Mouse (Mus musculus) MEL (cell line): ENCODE measurements around the gene Ccdc105. TPM values are rescaled to one million over a fixed set of nuclear protein-coding genes. Genes with fewer than 3 reads are reported as not detected.

Experiments
- DNase-seq: peaks from one replicate; pipeline ENCODE4 v3.0.0; 2011; ENCODE audit warnings: low read depth, low spot score
- H3K27ac ChIP-seq: 2 replicates; pipeline ENCODE4 v1.5.1; 2012; ENCODE audit warnings: low read depth, mild to moderate bottlenecking, control low read depth, low read length, moderate library complexity; ENCODE audit not compliant: control insufficient read depth
- H3K27me3 ChIP-seq, 2 experiments: fragments of 150-350 bp in 1 of 2; sonication (generic) in 1 of 2; 2 replicates each; pipeline ENCODE4 v1.6.1; 2012; ENCODE audit warnings: low read length in 2 of 2, mild to moderate bottlenecking in 2 of 2, improper control_type of control experiment in 1 of 2, moderate library complexity in 1 of 2; ENCODE audit not compliant: insufficient read depth in 2 of 2, control insufficient read depth in 1 of 2
- H3K36me3 ChIP-seq, 2 experiments: 2 replicates each; pipeline ENCODE4 v1.6.1; 2012 to 2014; ENCODE audit warnings: low read length in 2 of 2, improper control_type of control experiment in 1 of 2, inconsistent platforms in 1 of 2, mild to moderate bottlenecking in 1 of 2; ENCODE audit not compliant: insufficient read depth in 2 of 2, control insufficient read depth in 1 of 2
- H3K4me1 ChIP-seq, 2 experiments: fragments of 150-350 bp in 1 of 2; sonication (generic) in 1 of 2; 2 replicates each; pipeline ENCODE4 v1.6.1; 2012; ENCODE audit warnings: low read length in 2 of 2, improper control_type of control experiment in 1 of 2, mild to moderate bottlenecking in 1 of 2; ENCODE audit not compliant: insufficient read depth in 2 of 2, control insufficient read depth in 1 of 2
- H3K4me3 ChIP-seq, 2 experiments: fragments of 150-350 bp in 1 of 2; sonication (generic) in 1 of 2; 2 replicates each; pipeline ENCODE4 v1.5.1; 2012; ENCODE audit warnings: low read depth in 2 of 2, low read length in 2 of 2, mild to moderate bottlenecking in 2 of 2, moderate library complexity in 2 of 2, control low read depth in 1 of 2, improper control_type of control experiment in 1 of 2; ENCODE audit not compliant: control insufficient read depth in 1 of 2, insufficient read depth in 1 of 2
- H3K79me2 ChIP-seq: 2 replicates; pipeline ENCODE4 v1.6.1; 2012; ENCODE audit warnings: mild to moderate bottlenecking, low read length, moderate library complexity; ENCODE audit not compliant: control insufficient read depth, poor library complexity, insufficient read depth
- H3K9ac ChIP-seq: 2 replicates; pipeline ENCODE4 v1.6.1; 2012; ENCODE audit warnings: low read depth, mild to moderate bottlenecking, control low read depth, low read length, moderate library complexity; ENCODE audit not compliant: control insufficient read depth, poor library complexity, severe bottlenecking
- H3K9me3 ChIP-seq: fragments of 150-350 bp; sonication (generic); replicated peaks from 2 replicates; pipeline ENCODE4 v1.6.1; 2012; ENCODE audit warnings: mild to moderate bottlenecking, low read length, improper control_type of control experiment, moderate library complexity; ENCODE audit not compliant: insufficient read depth
- BHLHE40 ChIP-seq: IDR thresholded peaks from 2 replicates; pipeline ENCODE4 v1.6.1; 2012; ENCODE audit warnings: low read depth, mild to moderate bottlenecking, inconsistent platforms, low read length, improper control_type of control experiment, borderline replicate concordance
- CHD2 ChIP-seq: IDR thresholded peaks from 2 replicates; pipeline ENCODE4 v1.6.1; 2011; ENCODE audit warnings: low read length, improper control_type of control experiment
- E2F4 ChIP-seq: IDR thresholded peaks from 2 replicates; pipeline ENCODE4 v1.6.1; 2011; ENCODE audit warnings: low read depth, low read length, improper control_type of control experiment, borderline replicate concordance
- ELF1 ChIP-seq: IDR thresholded peaks from 2 replicates; pipeline ENCODE4 v1.6.1; 2014; ENCODE audit warnings: low read depth, mild to moderate bottlenecking, inconsistent platforms, low read length, improper control_type of control experiment, moderate library complexity
- ETS1 ChIP-seq: IDR thresholded peaks from 2 replicates; pipeline ENCODE4 v1.6.1; 2012; ENCODE audit warnings: low read depth, mild to moderate bottlenecking, inconsistent platforms, low read length, improper control_type of control experiment, moderate library complexity
- GATA1 ChIP-seq: IDR thresholded peaks from 2 replicates; pipeline ENCODE4 v1.6.1; 2011; ENCODE audit warnings: low read depth, low read length, improper control_type of control experiment
- HCFC1 ChIP-seq: IDR thresholded peaks from 2 replicates; pipeline ENCODE4 v1.6.1; 2012; ENCODE audit warnings: low read depth, mild to moderate bottlenecking, inconsistent platforms, low read length, improper control_type of control experiment, moderate library complexity
- MAX ChIP-seq: IDR thresholded peaks from 2 replicates; pipeline ENCODE4 v1.6.1; 2011; ENCODE audit warnings: low read length, improper control_type of control experiment
- MEF2A ChIP-seq: IDR thresholded peaks from 2 replicates; pipeline ENCODE4 v1.6.1; 2014; ENCODE audit warnings: low read depth, mild to moderate bottlenecking, inconsistent platforms, low read length, improper control_type of control experiment; ENCODE audit not compliant: poor library complexity, insufficient replicate concordance, severe bottlenecking; ENCODE audit errors: extremely low read depth
- MXI1 ChIP-seq: IDR thresholded peaks from 2 replicates; pipeline ENCODE4 v1.6.1; 2011; ENCODE audit warnings: mild to moderate bottlenecking, low read depth, low read length, improper control_type of control experiment
- MYB ChIP-seq: IDR thresholded peaks from 2 replicates; pipeline ENCODE4 v1.6.1; 2011; ENCODE audit warnings: mild to moderate bottlenecking, low read depth, low read length, improper control_type of control experiment
- NELFE ChIP-seq: IDR thresholded peaks from 2 replicates; pipeline ENCODE4 v1.6.1; 2011; ENCODE audit warnings: low read depth, low read length, improper control_type of control experiment
- NRF1 ChIP-seq: IDR thresholded peaks from 2 replicates; pipeline ENCODE4 v1.6.1; 2014; ENCODE audit warnings: low read depth, mild to moderate bottlenecking, inconsistent platforms, low read length, improper control_type of control experiment, moderate library complexity; ENCODE audit not compliant: poor library complexity, insufficient read depth, severe bottlenecking
- POLR2A ChIP-seq, 2 experiments: IDR thresholded peaks; 2 replicates each; pipeline ENCODE4 v1.6.1; 2011 to 2012; ENCODE audit warnings: low read length in 2 of 2, mild to moderate bottlenecking in 2 of 2, control low read depth in 1 of 2, improper control_type of control experiment in 1 of 2, low read depth in 1 of 2, moderate library complexity in 1 of 2; ENCODE audit not compliant: control insufficient read depth in 1 of 2, insufficient read depth in 1 of 2, poor library complexity in 1 of 2
- POLR2AphosphoS2 ChIP-seq: IDR thresholded peaks from 2 replicates; pipeline ENCODE4 v1.6.1; 2011; ENCODE audit warnings: low read length, improper control_type of control experiment
- RCOR1 ChIP-seq: IDR thresholded peaks from 2 replicates; pipeline ENCODE4 v1.6.1; 2012; ENCODE audit warnings: low read depth, mild to moderate bottlenecking, inconsistent platforms, low read length, improper control_type of control experiment
- TAL1 ChIP-seq: IDR thresholded peaks from 2 replicates; pipeline ENCODE4 v1.6.1; 2012; ENCODE audit warnings: mild to moderate bottlenecking, inconsistent platforms, low read length, moderate library complexity, mixed read lengths
- TBP ChIP-seq: IDR thresholded peaks from 2 replicates; pipeline ENCODE4 v1.8.0; 2011; ENCODE audit warnings: low read depth, low read length, improper control_type of control experiment
- UBTF ChIP-seq: IDR thresholded peaks from 2 replicates; pipeline ENCODE4 v1.6.1; 2012; ENCODE audit warnings: low read depth, mild to moderate bottlenecking, inconsistent platforms, low read length, improper control_type of control experiment, moderate library complexity, borderline replicate concordance; ENCODE audit not compliant: insufficient read depth
- USF1 ChIP-seq: IDR thresholded peaks from 2 replicates; pipeline ENCODE4 v1.6.1; 2014; ENCODE audit warnings: low read depth, mild to moderate bottlenecking, inconsistent platforms, low read length, improper control_type of control experiment, moderate library complexity
- USF2 ChIP-seq, 2 experiments: IDR thresholded peaks; 2 replicates each; pipeline ENCODE4 v1.6.1; 2011 to 2012; ENCODE audit warnings: improper control_type of control experiment in 2 of 2, low read length in 2 of 2, borderline replicate concordance in 1 of 2, inconsistent platforms in 1 of 2, low read depth in 1 of 2, mild to moderate bottlenecking in 1 of 2; ENCODE audit not compliant: insufficient read depth in 1 of 2
- ZC3H11A ChIP-seq: IDR thresholded peaks from 2 replicates; pipeline ENCODE4 v1.6.1; 2012; ENCODE audit warnings: low read depth, mild to moderate bottlenecking, inconsistent platforms, low read length, improper control_type of control experiment
- ZKSCAN1 ChIP-seq: IDR thresholded peaks from 2 replicates; pipeline ENCODE4 v1.6.1; 2012; ENCODE audit warnings: low read depth, mild to moderate bottlenecking, inconsistent platforms, low read length, improper control_type of control experiment, moderate library complexity
- ZNF384 ChIP-seq: IDR thresholded peaks from 2 replicates; pipeline ENCODE4 v1.6.1; 2012; ENCODE audit warnings: low read depth, mild to moderate bottlenecking, inconsistent platforms, low read length, improper control_type of control experiment
- polyA plus RNA-seq, 2 experiments: library from polyadenylated mRNA; stranded (reverse) in 1 of 2; unstranded in 1 of 2; fragments of >175 nt in 1 of 2; fragments of >200 nt in 1 of 2; gene quantifications; 2 replicates each; pipeline versions ENCODE4 v1.2.1 to v1.2.4; 2012; ENCODE audit warnings: low replicate concordance in 2 of 2, low read depth in 1 of 2; ENCODE audit not compliant: insufficient read length in 2 of 2, insufficient read depth in 1 of 2, missing spikeins in 1 of 2
- total RNA-seq: library from RNA; depleted of rRNA; stranded (reverse); fragments of 300-350 nt; gene quantifications from 2 replicates; pipeline ENCODE4 v1.2.3, GENCODE M21; 2012

Gene Ccdc105
- total and polyA plus RNA-seq, 3 experiments, result not detected

- H3K27me3 ChIP-seq, result no peaks in the 10 kb centered on the region
- no peaks in the 10 kb centered on the region for H3K4me1 ChIP-seq
- no peak overlapping the region for H3K27ac ChIP-seq
- no peaks in the 10 kb centered on the region for H3K79me2 ChIP-seq
- DNase-seq, result no peak
- H3K9me3 ChIP-seq, result no peaks in the 10 kb centered on the region
- H3K9ac ChIP-seq, result no peak overlapping the region
- no peaks in the 10 kb centered on the region for H3K36me3 ChIP-seq
- no peak for TF ChIP-seq MYB
- TF ChIP-seq E2F4, result no peak
- TF ChIP-seq NRF1, result no peak
- no peak for TF ChIP-seq CHD2
- TF ChIP-seq RCOR1, result no peak
- no peak for TF ChIP-seq ELF1
- TF ChIP-seq POLR2A (IDR thresholded peaks at IDR 0.05; ENCODE audit: control insufficient read depth in 1 of 2, insufficient read depth in 1 of 2, low read depth in 1 of 2, low read length in 2 of 2, poor library complexity in 1 of 2), result no peak
- no peak for TF ChIP-seq MXI1
- TF ChIP-seq GATA1, result no peak
- no peak for TF ChIP-seq ZNF384
- TF ChIP-seq USF1, result no peak
- TF ChIP-seq HCFC1, result no peak
- no peak for TF ChIP-seq ZKSCAN1
- no peak for TF ChIP-seq MAX
- no peak for TF ChIP-seq POLR2AphosphoS2
- no peak for TF ChIP-seq TAL1
- TF ChIP-seq ZC3H11A, result no peak
- no peak overlapping the region for H3K4me3 ChIP-seq
Measured at GRCm38 (mm10) chr10:78723416-78723815, 29.4 kb downstream of the Ccdc105 start.

- H3K9me3 ChIP-seq, result no peaks in the 10 kb centered on the region
- no peak overlapping the region for H3K27ac ChIP-seq
- H3K79me2 ChIP-seq, result no peaks in the 10 kb centered on the region
- no peak overlapping the region for H3K9ac ChIP-seq
- DNase-seq, result no peak
- TF ChIP-seq POLR2A (IDR thresholded peaks at IDR 0.05; ENCODE audit: control insufficient read depth in 1 of 2, insufficient read depth in 1 of 2, low read depth in 1 of 2, low read length in 2 of 2, poor library complexity in 1 of 2) (no peak), UBTF (no peak), TBP (no peak), E2F4 (no peak), BHLHE40 (no peak), ZC3H11A (no peak), ETS1 (no peak), NRF1 (no peak), MEF2A (no peak), NELFE (no peak), MAX (no peak), USF2 (IDR thresholded peaks at IDR 0.05; ENCODE audit: borderline replicate concordance in 1 of 2, insufficient read depth in 1 of 2, low read depth in 1 of 2, low read length in 2 of 2) (no peak), RCOR1 (no peak)
- H3K4me3 ChIP-seq, result no peak overlapping the region
- H3K36me3 ChIP-seq, result no peaks in the 10 kb centered on the region
- no peaks in the 10 kb centered on the region for H3K27me3 ChIP-seq
- no peaks in the 10 kb centered on the region for H3K4me1 ChIP-seq
Measured at GRCm38 (mm10) chr10:78722654-78723053, 30.2 kb downstream of the Ccdc105 start.
